Mouse (Mus musculus) left cerebral cortex, postnatal 4 days (tissue): ENCODE results near the gene Ankmy1. TPM values are rescaled to one million over a fixed set of nuclear protein-coding genes. Genes with fewer than 3 reads are reported as not detected.
A peak's percentile ranks its signal among the peaks of the same experiment; 100 is the strongest.

Experiments
- DNase-seq: peaks from one replicate; pipeline ENCODE4 v3.0.0-alpha.2; 2022
- intact Hi-C: fragments of 180-260 bp; cut with DNase I; formaldehyde crosslinking; loops from one replicate; pipeline ENCODE4 v1.15.1; 2025
- microRNA-seq: library from miRNA; unstranded; fragments of <30 nt; microRNA quantifications from one replicate; pipeline ENCODE4 v1.2.0, GENCODE M21; 2022
- total RNA-seq, 2 experiments: library from RNA; stranded (reverse); gene quantifications; 2 replicates each; pipeline ENCODE4 v1.2.3; 2021

Gene Ankmy1
- total RNA-seq, 2 experiments from 2014 or later: 0.14 to 0.30 TPM

GRCm38 (mm10) chr1:92832011-92833010 is 70.4 kb downstream of the Ankmy1 start:
- DNase-seq: peak; percentile 87
- intact Hi-C loops: loop anchor here (5.0 kb wide), 2 partner anchors 185 to 310 kb away; partner anchors contain the start of gene Otos

GRCm38 (mm10) chr1:92831188-92832001 is 71.3 kb downstream of the Ankmy1 start, which contains the start of gene Gpc1:
Gpc1 (plus strand) TSS chr1:92831645.
- intact Hi-C loops: loop anchor here (5.0 kb wide), 2 partner anchors 184 to 309 kb away; partner anchors contain the start of gene Otos
- DNase-seq: peak; percentile 92

GRCm38 (mm10) chr1:92830626-92831187 is 72.0 kb downstream of the Ankmy1 start:
- DNase-seq: no peak
- intact Hi-C loops: loop anchor here (5.0 kb wide), 2 partner anchors 183 to 308 kb away; partner anchors contain the start of gene Otos

GRCm38 (mm10) chr1:92815756-92816294 is 86.9 kb downstream of the Ankmy1 start:
- intact Hi-C loops: no loop called here
- DNase-seq: no peak

GRCm38 (mm10) chr1:92815100-92815499 is 87.6 kb downstream of the Ankmy1 start:
- intact Hi-C loops: no loop called here
- DNase-seq: no peak

- intact Hi-C loops: no loop called here
- DNase-seq: no peak
Observed at GRCm38 (mm10) chr1:92814319-92814718, 88.4 kb downstream of the Ankmy1 start.

Small RNA genes lying within 50 kb of the gene (microRNA-seq; reads per million reads assigned to microRNA genes)
- 23,472 reads per million, percentile 98 among the genes with 10 or more reads in this experiment for gene Mir149

Other genes starting within 250 kb of the Ankmy1 start
- 100 to 1,000 TPM; 160 to 188 TPM for gene Gpc1, start 71.3 kb downstream of the Ankmy1 start, total RNA-seq
- gene Dusp28, start 4.1 kb upstream of the Ankmy1 start, total RNA-seq: 1 to 10 TPM; 6.3 to 7.0 TPM
- 10 to 100 TPM; 56.6 to 56.9 TPM for gene Rnpepl1, start 7.9 kb upstream of the Ankmy1 start, total RNA-seq
- gene Capn10, start 31.5 kb upstream of the Ankmy1 start, total RNA-seq: 10 to 100 TPM; 60.2 to 63.4 TPM
- gene Gpr35, start 48.0 kb upstream of the Ankmy1 start, total RNA-seq: 1 to 10 TPM in 1 of 2 experiments, under 1 TPM in 1; 0.40 to 1.0 TPM
- not detected for gene Aqp12, start 103.4 kb upstream of the Ankmy1 start, total RNA-seq
- 100 to 1,000 TPM; 715 to 768 TPM for gene Kif1a, start 199.0 kb upstream of the Ankmy1 start, total RNA-seq
- not detected for gene Agxt, start 232.3 kb upstream of the Ankmy1 start, total RNA-seq